Mouse (Mus musculus) olfactory bulb, adult 2 months (tissue): ENCODE measurements at regions not wholly inside any gene's neighbourhood (a gene's known extent, or its start where the extent isn't known, plus 50 kb on each side); places are given as distances from the start of the nearest gene placed in this dataset.

Source experiments
- CTCF ChIP-seq: fragments of 200-500 bp; IDR thresholded peaks from 2 replicates; pipeline ENCODE4 v1.5.1; 2012; ENCODE audit warnings: low read depth, mild to moderate bottlenecking, low read length, moderate library complexity; ENCODE audit not compliant: insufficient read depth
- POLR2A ChIP-seq: fragments of 200-500 bp; IDR thresholded peaks from 2 replicates; pipeline ENCODE4 v1.6.1; 2012; ENCODE audit warnings: mild to moderate bottlenecking, low read depth, low read length, moderate library complexity; ENCODE audit not compliant: insufficient read depth

DNA sequence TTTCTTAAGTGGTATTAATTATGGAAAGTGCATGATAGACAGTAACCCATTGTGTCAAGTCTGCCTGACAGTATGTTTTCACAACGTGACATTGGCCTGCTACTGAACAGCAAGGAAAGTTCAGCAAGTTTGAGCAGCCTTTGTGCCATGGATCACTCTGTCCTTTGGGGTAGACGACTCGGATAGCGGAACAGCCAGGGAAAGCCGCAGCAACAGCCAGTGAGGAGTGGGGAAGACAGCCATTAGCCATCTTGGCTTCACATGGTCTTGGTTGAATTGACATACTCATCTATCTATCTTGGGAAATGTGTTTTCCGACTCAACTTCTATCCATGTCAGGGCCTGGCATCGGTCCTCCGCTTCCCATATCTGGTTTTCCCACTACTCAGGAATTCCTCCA lies 98.0 kb upstream of the Oxgr1 start:
- TF ChIP-seq POLR2A (no peak), CTCF (no peak)
